Mouse (Mus musculus) monocyte, adult 2 months (primary cell): ENCODE data around the gene Cacna2d2.
"Not testable (repeated sequence)": the region's sequence is repeated elsewhere in the genome, so short reads cannot be mapped to it uniquely, and the experiment has no call there.

ENCODE experiments used
- DNase-seq, 2 experiments: peaks; one replicate each; pipeline ENCODE4 v3.0.0; 2022; ENCODE audit warnings: low spot score in 2 of 2, low read depth in 1 of 2

The Cacna2d2 gene

GRCm38 (mm10) chr9:107551890-107552355 lies 152.5 kb downstream of the Cacna2d2 start:
- DNase-seq: no peak

DNA sequence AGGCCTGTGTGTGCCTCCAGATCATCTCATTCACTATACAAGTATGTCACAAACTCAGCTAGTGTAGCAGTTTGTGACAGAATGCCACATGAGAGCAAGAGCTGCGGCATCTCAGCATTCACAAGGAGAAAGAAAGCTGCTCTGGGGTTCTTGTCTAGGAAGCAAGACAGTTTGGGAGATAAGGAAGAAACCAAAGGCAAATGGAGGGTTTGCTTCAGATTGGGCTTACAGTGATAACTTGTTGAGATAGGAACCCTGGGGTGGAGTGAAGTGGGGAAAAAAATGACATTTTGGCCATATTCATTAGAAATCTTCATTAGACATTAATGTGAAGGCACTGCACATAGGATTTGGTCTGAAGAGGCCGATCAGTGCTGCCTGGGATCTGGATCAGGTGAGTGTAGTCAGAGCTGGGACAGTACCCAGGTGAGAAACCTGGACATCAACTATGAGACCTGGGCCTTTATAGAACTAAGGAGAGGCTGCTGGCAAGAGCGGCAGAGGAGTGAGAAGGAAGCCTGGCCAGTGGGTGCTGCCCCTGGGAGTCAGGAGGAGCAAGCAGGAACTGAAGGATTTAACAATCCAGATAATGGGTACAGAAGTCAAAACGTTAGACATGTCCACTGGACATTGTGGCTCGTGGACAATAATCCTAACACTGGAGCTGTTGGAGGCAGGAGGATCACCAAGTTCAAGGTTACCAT lies 153.4 kb downstream of the Cacna2d2 start:
- DNase-seq: no peak

DNA sequence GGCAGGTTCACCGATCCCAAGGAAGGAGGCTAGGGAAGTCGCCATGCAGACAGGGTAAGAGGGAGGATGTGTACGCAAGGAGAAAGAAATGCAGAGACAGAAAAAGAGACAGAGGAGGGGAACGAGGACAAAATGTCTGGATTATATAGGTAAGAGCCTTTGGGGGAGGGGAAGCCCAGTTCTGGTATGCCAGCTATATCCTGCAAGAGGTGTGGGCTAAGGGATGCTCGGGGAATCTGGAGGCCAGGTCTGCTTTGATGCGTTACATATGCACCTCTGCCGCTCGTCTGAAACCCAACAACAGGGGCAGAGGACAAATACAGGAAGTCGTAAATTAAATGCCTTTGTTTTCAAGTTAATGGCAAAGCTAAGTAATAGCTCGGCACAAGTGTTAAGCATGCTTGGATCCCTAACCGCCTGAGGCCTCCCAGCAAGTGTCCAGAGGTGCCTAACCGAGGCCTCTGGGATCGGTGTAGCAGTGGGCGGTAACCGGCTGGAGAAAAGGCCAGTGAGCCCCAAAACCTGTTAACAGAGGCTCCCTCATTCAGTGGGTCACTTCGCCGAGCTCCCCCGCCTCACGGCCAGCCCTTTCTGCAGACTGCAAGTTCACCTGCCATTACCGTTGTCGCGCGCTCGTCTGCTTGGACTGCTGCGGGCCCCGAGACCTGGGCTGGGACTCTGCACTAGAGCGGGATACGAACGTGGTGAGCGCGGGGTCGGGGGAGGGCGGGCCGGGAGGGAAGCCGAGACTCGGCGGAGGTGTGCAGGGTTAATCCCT lies 154.3 kb downstream of the Cacna2d2 start:
- no peak for DNase-seq

DNA sequence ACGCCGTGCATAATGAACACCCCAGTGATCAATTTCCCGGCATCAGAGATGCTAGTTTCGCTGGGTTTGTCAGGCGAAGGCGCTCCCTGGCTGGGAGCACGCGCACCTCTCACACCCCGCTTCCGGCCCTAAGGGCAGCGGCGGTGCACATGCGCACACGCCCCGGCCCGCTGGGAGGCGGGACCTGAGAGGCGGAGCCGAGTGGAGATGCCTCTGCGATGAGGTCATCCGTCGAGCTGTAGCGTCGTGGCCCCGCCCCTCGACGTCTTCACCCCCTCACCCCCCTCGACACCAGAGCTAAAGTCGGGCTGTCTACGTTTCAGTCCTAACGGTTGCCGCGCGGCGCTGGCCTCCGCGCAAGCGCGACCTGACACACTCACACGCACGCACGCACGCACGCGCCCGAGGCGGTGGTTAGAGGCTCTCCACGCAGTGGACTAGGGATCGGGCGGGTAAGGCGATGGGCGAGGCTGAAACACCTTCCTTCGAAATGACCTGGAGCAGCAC lies 155.0 kb downstream of the Cacna2d2 start:
- DNase-seq: peak; percentile 86 to 89

DNA sequence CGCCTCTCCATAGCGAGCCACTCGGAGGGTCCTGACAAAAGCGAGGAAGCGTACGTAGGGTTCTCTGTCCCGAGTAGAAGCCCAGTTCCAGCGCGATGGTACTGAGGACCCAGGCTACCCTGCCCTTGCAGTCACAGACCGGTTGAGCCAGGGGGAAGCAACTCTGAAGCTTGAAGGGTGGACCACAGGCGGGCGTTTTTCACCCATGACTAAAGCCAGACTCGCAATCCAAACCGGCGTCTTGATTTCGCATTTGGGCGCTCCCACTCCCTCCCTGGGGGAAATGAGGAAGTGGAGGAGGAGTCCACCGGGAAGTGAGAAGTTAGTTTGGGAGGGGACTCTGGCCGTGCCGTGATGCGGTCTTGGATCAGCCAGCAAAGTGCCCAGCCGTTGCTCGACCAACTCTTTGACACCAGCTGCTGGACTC lies 155.6 kb downstream of the Cacna2d2 start:
- DNase-seq: peak; percentile 75 to 76

- DNase-seq: no peak
Observed at GRCm38 (mm10) chr9:107555701-107556100, 156.3 kb downstream of the Cacna2d2 start.

GRCm38 (mm10) chr9:107556346-107556745 lies 156.9 kb downstream of the Cacna2d2 start:
- no peak for DNase-seq

DNA sequence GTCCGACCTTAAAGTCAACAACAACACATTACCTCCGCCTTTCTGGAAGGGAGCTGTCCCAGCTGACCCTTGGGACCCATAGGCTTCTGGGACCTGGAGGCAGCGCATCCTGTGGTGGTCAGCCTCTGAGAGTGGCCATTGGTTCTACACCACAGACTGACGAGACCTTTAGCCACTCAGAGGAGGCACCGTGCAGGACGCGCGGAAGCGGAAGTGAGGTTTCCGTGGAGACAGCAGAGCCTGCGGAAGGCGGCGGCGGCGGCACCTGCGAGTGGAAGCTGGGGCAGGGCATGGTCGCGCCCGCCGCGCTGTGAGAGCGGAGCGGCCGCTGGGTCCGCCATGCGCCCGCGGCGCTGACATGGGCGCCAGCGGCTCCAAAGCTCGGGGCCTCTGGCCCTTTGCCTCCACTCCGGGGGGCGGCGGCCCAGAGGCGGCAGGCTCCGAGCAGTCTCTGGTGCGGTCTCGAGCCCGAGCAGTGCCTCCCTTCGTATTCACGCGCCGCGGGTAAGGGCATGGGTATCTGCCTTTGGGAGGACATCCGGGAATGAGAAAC lies 163.7 kb downstream of the Cacna2d2 start, which contains the start of gene Tusc2:
Tusc2 (plus strand) TSS at position 227 of the 553 bp plus-strand sequence.
- DNase-seq: peak; percentile 81 to 85

- DNase-seq: not testable (repeated sequence)
Observed at GRCm38 (mm10) chr9:107565556-107565955, 166.1 kb downstream of the Cacna2d2 start.

GRCm38 (mm10) chr9:107566041-107566709 lies 166.8 kb downstream of the Cacna2d2 start:
- DNase-seq: peak in 1 of 2 experiments; percentile 61

DNA sequence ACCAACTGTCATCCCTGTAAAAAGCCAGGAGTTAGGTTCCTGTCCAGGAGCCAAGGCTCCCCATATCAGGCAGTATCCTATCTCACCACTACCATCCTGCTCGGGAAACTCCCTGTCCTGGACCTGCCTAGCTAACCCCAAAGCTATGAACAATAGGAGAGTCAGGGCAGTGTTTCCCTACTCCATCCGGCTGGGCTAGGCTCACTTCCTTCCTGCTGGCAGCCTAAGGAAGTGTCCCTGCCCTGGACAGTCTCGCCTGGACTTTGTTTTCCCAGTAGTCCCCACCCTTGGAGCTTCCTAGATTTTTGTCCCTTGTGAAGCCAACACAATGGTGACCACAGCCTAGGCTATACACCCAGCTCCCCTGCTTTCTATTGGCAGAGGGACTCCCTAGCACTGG lies 167.4 kb downstream of the Cacna2d2 start:
- no peak for DNase-seq

DNA sequence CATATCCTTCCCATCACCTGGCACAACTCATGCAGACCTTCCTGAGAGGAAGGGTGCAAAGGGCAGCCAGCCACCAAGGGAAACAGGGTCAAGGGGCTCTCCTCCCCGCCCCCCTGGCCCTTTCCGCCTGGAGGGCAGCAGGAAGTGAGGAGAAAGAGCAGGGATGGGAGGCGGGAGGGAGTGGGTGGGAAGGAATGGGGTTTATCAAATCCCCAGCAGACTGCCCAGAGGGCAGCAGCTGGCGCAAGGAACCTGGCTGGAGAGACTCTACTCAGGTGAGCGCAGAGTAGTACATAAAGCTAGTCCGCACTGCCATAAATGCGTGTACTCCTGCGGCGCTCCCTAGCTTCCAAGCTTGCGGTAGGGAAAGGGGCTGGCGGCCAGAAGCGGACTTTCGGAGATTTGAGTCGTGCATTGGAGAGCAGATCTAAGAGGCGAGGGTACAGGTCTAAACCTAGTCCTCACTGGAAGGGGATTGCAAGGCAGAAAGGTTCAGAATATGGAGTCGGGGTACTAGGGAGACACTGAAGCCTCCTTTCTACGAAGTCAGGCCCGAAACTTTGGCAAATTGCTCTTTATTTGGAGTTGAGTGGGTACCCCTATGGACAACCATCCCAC lies 168.4 kb downstream of the Cacna2d2 start, which contains the start of gene Hyal2:
Hyal2 (plus strand) TSS at position 244 of the 618 bp plus-strand sequence.
- DNase-seq: no peak

DNA sequence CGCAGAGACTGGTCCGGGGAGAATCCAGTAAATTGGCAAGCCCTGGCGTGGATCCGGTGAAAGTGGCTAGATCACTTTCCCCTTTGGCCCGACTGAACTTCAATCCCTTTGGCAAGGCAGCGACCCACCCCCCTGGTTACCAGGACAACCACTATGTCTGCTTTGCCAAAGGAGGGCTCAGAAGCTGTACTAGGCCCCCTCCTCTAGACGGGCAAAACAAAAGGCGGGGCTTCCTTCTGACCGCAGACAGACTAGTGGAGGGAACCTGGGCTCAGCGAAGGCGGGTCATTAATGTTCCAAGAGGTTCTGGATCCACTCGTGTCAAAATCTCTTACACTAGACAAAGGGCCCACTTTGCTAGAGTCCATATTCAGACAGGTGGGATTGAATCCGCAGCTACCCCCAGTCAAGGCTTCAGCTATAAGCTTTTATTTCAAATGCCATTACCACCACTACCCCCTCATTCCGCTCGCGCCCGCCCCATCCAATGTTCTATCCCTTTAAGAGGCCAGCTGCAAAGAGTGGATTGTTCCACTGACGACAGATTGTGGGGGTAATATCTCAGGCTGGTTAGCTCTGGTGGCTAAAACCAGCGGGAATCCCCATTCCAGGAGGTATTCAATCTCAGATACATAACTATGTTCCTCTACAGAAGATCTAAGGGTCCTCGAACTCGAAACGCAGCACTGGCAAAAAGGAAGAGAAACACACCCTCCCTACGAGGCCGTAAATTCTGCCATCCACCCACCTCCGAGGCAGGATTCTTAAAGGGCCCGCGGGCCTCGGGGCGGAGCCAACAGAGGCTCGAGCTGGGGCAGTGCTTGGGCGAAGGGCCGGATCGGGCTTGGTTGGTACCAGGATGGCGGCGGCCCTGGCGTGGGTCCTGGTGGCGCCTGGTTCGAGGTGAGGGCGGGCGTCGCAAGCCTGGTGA lies 169.2 kb downstream of the Cacna2d2 start:
- DNase-seq: peak in 1 of 2 experiments; percentile 64

DNA sequence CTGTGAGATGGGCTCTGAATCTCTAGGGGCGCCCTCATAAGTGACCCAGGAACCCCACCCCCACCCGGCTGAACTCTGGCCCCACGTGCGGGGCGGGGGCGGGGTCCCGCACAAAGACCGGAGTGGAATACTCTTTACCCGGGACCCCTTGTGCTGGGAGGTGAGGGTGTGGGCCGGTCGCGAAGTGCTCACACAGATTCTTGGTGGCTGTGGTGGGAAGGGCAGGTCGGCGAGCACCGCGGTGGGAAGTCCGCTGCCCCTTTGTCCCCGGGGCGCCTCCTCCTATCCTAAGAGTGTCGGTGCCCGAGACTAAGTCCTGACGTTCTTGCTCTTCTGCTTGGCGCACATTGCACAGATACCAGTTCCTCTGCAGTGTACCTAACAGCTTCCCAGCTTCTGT lies 169.9 kb downstream of the Cacna2d2 start:
- DNase-seq: no peak

- DNase-seq: no peak
Observed at GRCm38 (mm10) chr9:107570016-107570415, 170.6 kb downstream of the Cacna2d2 start.

GRCm38 (mm10) chr9:107570845-107571244 lies 171.4 kb downstream of the Cacna2d2 start:
- DNase-seq: no peak

GRCm38 (mm10) chr9:107571534-107572326 lies 172.3 kb downstream of the Cacna2d2 start:
- no peak for DNase-seq

DNA sequence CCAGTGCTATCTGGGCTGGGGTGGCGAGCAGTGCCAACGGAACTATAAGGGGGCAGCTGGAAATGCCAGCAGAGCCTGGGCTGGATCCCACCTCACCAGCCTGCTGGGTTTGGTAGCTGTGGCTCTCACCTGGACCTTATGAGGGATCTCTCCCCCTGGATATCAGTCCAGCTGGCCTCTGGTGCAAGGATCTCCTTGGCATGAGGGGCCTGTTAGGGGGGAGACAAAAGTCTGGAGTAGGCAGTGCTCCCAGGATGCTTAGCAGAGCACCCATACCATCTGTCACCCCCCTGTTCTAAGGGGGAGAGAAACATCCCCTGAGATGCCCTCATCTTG lies 172.9 kb downstream of the Cacna2d2 start:
- DNase-seq: no peak

GRCm38 (mm10) chr9:107573774-107574173 lies 174.4 kb downstream of the Cacna2d2 start:
- not testable (repeated sequence) for DNase-seq
